Mouse (Mus musculus) bone marrow, adult 2 months (tissue): ENCODE data around the gene Fam71b. TPM values are rescaled to one million over a fixed set of nuclear protein-coding genes. Genes with fewer than 3 reads are reported as not detected.
A peak's percentile ranks its signal among the peaks of the same experiment; 100 is the strongest.

Experiments
- H3K27ac ChIP-seq: fragments of 200-500 bp; 2 replicates; pipeline ENCODE4 v1.5.1; 2012; ENCODE audit warnings: low read depth, mild to moderate bottlenecking, control low read depth, inconsistent platforms, low read length; ENCODE audit not compliant: control insufficient read depth, poor library complexity, insufficient read depth
- H3K4me1 ChIP-seq: fragments of 200-500 bp; 2 replicates; pipeline ENCODE4 v1.6.1; 2011; ENCODE audit warnings: low read length; ENCODE audit not compliant: control insufficient read depth, insufficient read depth
- H3K4me3 ChIP-seq: fragments of 200-500 bp; replicated peaks from 2 replicates; pipeline ENCODE3; 2011; ENCODE audit warnings: mild to moderate bottlenecking, low read depth, low read length, control low read depth; ENCODE audit not compliant: control insufficient read depth
- CTCF ChIP-seq: fragments of 200-500 bp; IDR thresholded peaks from 2 replicates; pipeline ENCODE4 v1.5.1; 2011; ENCODE audit warnings: low read length, control low read depth; ENCODE audit not compliant: control insufficient read depth, insufficient read depth
- POLR2A ChIP-seq: fragments of 200-500 bp; IDR thresholded peaks from 2 replicates; pipeline ENCODE4 v1.6.1; 2011; ENCODE audit warnings: low read depth, mild to moderate bottlenecking, control low read depth, low read length, borderline replicate concordance; ENCODE audit not compliant: control insufficient read depth
- WGBS: fragments of 180-500 bp; shearing (Covaris S2); methylation state at CpG from one replicate; pipeline ENCODE4 v1.1.7; 2018; 5-methylcytosine and 5-hydroxymethylcytosine counted together
- polyA plus RNA-seq: library from polyadenylated mRNA; stranded (reverse); fragments of >200 nt; gene quantifications from 2 replicates; pipeline ENCODE4 v1.2.4, GENCODE M21; 2011; ENCODE audit warnings: low replicate concordance; ENCODE audit not compliant: missing spikeins, insufficient read depth, insufficient read length

Gene Fam71b
- polyA plus RNA-seq, 1 experiment = not detected

DNA sequence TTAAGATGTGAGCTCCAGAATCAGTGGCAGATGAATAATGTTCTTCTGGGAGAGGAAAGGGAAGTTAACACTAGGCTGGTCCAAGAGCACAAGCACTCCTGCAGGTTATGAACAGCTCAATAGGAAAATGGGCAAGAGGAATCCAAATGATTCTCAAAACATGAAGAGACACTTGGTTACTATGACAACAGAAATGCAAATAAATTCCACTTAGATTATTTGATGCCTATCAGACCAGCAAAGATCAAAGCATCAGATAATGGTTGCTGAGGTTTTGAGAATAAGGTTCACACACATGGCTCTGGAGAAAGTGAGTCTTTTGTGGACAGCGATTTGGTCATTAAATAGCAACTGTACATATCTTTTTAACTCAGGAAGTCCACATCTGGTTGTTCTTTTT is 19.0 kb upstream of the Fam71b start:
- Histone ChIP-seq H3K4me1 (peaks cover 7% of the 10 kb centered on the region; the same call in 1 of the 2 replicates), H3K27ac (no peak overlapping the region), H3K4me3 (no peak overlapping the region)
- TF ChIP-seq POLR2A (no peak), CTCF (no peak)
- WGBS = 90% methylated on average over 1 of the region's 1 CpGs

GRCm38 (mm10) chr11:46377819-46378782 is 18.3 kb upstream of the Fam71b start:
- 60% methylated on average over 8 of the region's 8 CpGs for WGBS
- Histone ChIP-seq H3K4me1 (peaks cover 6% of the 10 kb centered on the region; the same call in 1 of the 2 replicates), H3K4me3 (no peak overlapping the region), H3K27ac (no peak overlapping the region)
- TF ChIP-seq POLR2A (no peak), CTCF (no peak)

GRCm38 (mm10) chr11:46380097-46380675 is 16.2 kb upstream of the Fam71b start:
- Histone ChIP-seq H3K4me1 (peaks cover 4% of the 10 kb centered on the region; the same call in 1 of the 2 replicates), H3K4me3 (no peak overlapping the region), H3K27ac (no peak overlapping the region; the same call in 1 of the 2 replicates)
- TF ChIP-seq POLR2A (no peak), CTCF (no peak)
- 39% methylated on average over 7 of the region's 7 CpGs for WGBS

GRCm38 (mm10) chr11:46382466-46382865 is 13.9 kb upstream of the Fam71b start:
- WGBS = 89% methylated on average over 4 of the region's 4 CpGs
- no peak for TF ChIP-seq POLR2A
- no peak for TF ChIP-seq CTCF
- peaks cover 5% of the 10 kb centered on the region; the same call in 1 of the 2 replicates for H3K4me1 ChIP-seq

DNA sequence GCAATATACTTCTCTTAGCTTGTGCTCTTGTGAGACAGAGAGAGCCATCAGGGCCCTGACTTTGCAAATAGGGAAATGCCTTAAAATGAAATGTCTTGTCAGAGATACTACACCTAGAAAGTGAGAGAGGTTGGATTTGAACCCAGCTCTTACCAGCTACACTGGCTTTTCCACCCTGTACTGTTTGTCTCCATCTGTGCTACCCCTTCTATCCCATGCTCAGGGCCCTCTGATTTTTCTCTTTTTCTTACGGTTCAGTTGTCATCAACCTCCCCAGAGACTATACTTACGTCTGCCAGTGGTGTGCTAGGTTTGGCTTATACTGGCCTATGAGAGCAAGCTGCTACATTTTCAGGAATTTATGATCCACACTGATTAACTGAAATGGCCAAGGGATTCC is 11.4 kb upstream of the Fam71b start:
- 81% methylated on average over 2 of the region's 2 CpGs for WGBS
- H3K4me3 ChIP-seq = no peak overlapping the region
- peaks cover 3% of the 10 kb centered on the region; the same call in 1 of the 2 replicates for H3K4me1 ChIP-seq
- TF ChIP-seq CTCF (no peak), POLR2A (no peak)
- no peak overlapping the region for H3K27ac ChIP-seq

More at GRCm38 (mm10) chr11:46382466-46382865, 13.9 kb upstream of the Fam71b start:
- Histone ChIP-seq H3K27ac (no peak overlapping the region), H3K4me3 (no peak overlapping the region)

DNA sequence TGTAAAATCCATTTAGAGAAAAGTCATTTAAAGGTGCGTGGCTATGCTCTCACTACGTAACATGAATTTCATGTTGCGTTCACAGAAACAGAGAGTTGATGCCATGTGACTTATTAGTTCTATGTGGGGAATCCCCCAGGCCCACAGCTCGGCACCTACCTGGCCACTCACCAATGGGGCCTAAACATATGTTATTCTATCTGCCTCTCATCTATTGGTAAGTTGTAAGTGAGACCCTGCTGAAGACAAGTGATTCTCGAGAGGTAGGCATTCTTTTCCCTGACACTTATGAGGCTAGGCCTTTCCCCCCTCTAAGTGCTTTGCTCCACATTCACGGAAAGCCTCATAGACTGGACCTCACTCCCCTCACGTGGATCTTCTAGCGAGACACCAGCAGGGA is 9.8 kb upstream of the Fam71b start:
- TF ChIP-seq POLR2A = no peak
- TF ChIP-seq CTCF = no peak
- Histone ChIP-seq H3K27ac (no peak overlapping the region), H3K4me1 (peaks cover 2% of the 10 kb centered on the region; the same call in 1 of the 2 replicates), H3K4me3 (no peak overlapping the region)
- 90% methylated on average over 8 of the region's 8 CpGs for WGBS

DNA sequence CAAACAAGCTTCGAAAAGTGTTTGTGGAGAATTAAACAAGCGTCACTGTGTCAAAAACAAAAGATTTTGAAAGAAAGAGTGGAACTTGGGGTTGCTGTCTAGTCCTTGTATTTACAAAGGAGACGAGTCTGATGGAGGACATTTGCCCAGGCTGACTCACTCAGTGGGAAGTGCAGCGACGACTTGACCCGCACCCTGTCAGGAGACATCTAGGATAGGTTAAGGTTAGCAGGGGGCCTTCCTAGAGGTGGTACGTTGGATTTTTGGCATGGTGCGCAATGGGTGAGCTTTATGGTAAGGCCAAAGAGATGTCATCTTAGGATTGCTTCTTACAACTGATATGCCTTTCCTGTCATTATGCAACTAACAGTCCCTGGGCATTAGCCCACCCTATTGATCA is 9.3 kb upstream of the Fam71b start:
- H3K4me3 ChIP-seq = no peak overlapping the region
- WGBS = 77% methylated on average over 8 of the region's 8 CpGs

DNA sequence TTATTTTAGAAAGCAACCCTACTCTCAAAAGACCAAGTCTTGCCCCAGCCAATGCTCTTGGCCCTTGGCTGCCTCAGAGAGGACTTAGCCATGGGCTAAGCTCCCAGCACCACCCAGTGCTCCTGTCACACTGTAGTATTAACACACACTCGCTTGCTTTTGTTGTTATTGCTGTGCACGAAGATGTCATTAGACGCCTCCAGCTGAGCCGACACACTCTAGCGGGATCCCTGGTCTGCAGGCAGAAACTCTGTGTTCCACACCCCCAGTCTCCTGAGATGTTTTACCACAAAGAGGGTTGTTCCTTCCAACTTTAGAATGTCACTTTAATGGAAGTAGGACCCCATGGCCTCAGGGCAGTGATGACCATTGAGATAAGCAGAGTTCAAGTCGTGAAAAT is 7.9 kb upstream of the Fam71b start:
- Histone ChIP-seq H3K27ac (no peak overlapping the region), H3K4me3 (peak overlapping the region; percentile 30), H3K4me1 (peaks cover 2% of the 10 kb centered on the region; the same call in 1 of the 2 replicates)
- TF ChIP-seq CTCF = no peak
- TF ChIP-seq POLR2A = no peak
- 66% methylated on average over 6 of the region's 6 CpGs for WGBS

More for the DNA sequence above, 9.3 kb upstream of the Fam71b start:
- TF ChIP-seq CTCF (no peak), POLR2A (no peak)
- peaks cover 2% of the 10 kb centered on the region; the same call in 1 of the 2 replicates for H3K4me1 ChIP-seq
- no peak overlapping the region for H3K27ac ChIP-seq
